Mouse (Mus musculus): Measurements from ENCODE around the gene Glb1l. TPM values are rescaled to one million over a fixed set of nuclear protein-coding genes. Genes with fewer than 3 reads are reported as not detected.
"Not testable (repeated sequence)": the region's sequence is repeated elsewhere in the genome, so short reads cannot be mapped to it uniquely, and the experiment has no call there.

Glb1l gene
- polyA plus RNA-seq, 1 experiment from 2014 or later, result 19.9 TPM

- Histone ChIP-seq H3K4me1 (replicated peaks) (peaks cover 29% of the 10 kb centered on the region), H3K9me3 (no peaks in the 10 kb centered on the region), H3K36me3 (peaks cover 32% of the 10 kb centered on the region), H3K27ac (no peak overlapping the region), H3K4me3 (no peak overlapping the region), H3K27me3 (ENCODE audit: insufficient read depth, poor library complexity, severe bottlenecking) (no peaks in the 10 kb centered on the region)
- WGBS, result 82% methylated on average over 12 of the region's 12 CpGs
- no peak for DNase-seq (ENCODE audit: low spot score)
Observed at GRCm38 (mm10) chr1:75244175-75244826, 33.7 kb upstream of the Glb1l start.

- DNase-seq (ENCODE audit: low spot score), result no peak
Observed at GRCm38 (mm10) chr1:75243411-75243810, 32.8 kb upstream of the Glb1l start.

GRCm38 (mm10) chr1:75239591-75239990 is 29.0 kb upstream of the Glb1l start:
- no peak overlapping the region for H3K4me3 ChIP-seq
- H3K36me3 ChIP-seq, result peaks cover 34% of the 10 kb centered on the region
- H3K9me3 ChIP-seq, result no peaks in the 10 kb centered on the region
- 89% methylated on average over 10 of the region's 10 CpGs for WGBS
- no peak for DNase-seq (ENCODE audit: low spot score)
- peaks cover 31% of the 10 kb centered on the region for H3K4me1 ChIP-seq (replicated peaks)
- peaks cover 8% of the 10 kb centered on the region; the same call in 1 of the 2 replicates for H3K27me3 ChIP-seq (ENCODE audit: insufficient read depth, poor library complexity, severe bottlenecking)
- no peak overlapping the region for H3K27ac ChIP-seq

More at GRCm38 (mm10) chr1:75243411-75243810, 32.8 kb upstream of the Glb1l start:
- H3K27me3 ChIP-seq (ENCODE audit: insufficient read depth, poor library complexity, severe bottlenecking), result no peaks in the 10 kb centered on the region
- no peak overlapping the region for H3K4me3 ChIP-seq
- H3K4me1 ChIP-seq (replicated peaks), result peaks cover 27% of the 10 kb centered on the region
- no peaks in the 10 kb centered on the region for H3K9me3 ChIP-seq
- H3K36me3 ChIP-seq, result peaks cover 34% of the 10 kb centered on the region
- H3K27ac ChIP-seq, result no peak overlapping the region
- 90% methylated on average over 14 of the region's 14 CpGs for WGBS

GRCm38 (mm10) chr1:75236117-75237050 is 25.8 kb upstream of the Glb1l start, which contains the start of gene Dnajb2:
Gene Dnajb2, plus strand, starts transcription at chr1:75236406.
- peak; percentile 85 for DNase-seq (ENCODE audit: low spot score)
- H3K4me1 ChIP-seq (replicated peaks), result peaks cover 31% of the 10 kb centered on the region
- no peaks in the 10 kb centered on the region for H3K9me3 ChIP-seq
- WGBS, result 1% methylated on average over 64 of the region's 64 CpGs
- peaks cover 14% of the 10 kb centered on the region for H3K36me3 ChIP-seq
- peak within 1 kb of the TSS; percentile 94 for H3K27ac ChIP-seq
- peaks cover 12% of the 10 kb centered on the region; the same call in 1 of the 2 replicates for H3K27me3 ChIP-seq (ENCODE audit: insufficient read depth, poor library complexity, severe bottlenecking)
- peak within 1 kb of the TSS; percentile 77 for H3K4me3 ChIP-seq

GRCm38 (mm10) chr1:75234606-75235005 is 24.0 kb upstream of the Glb1l start:
- H3K4me3 ChIP-seq, result no peak overlapping the region
- WGBS, result 1% methylated on average over 8 of the region's 8 CpGs
- peak; percentile 58 for DNase-seq (ENCODE audit: low spot score)

GRCm38 (mm10) chr1:75232489-75232888 is 21.9 kb upstream of the Glb1l start:
- Histone ChIP-seq H3K4me1 (replicated peaks) (peaks cover 30% of the 10 kb centered on the region), H3K27me3 (ENCODE audit: insufficient read depth, poor library complexity, severe bottlenecking) (peaks cover 12% of the 10 kb centered on the region)
- not testable (repeated sequence) for H3K36me3 ChIP-seq; H3K4me3 ChIP-seq; H3K27ac ChIP-seq; DNase-seq (ENCODE audit: low spot score); H3K9me3 ChIP-seq
- 71% methylated on average over 4 of the region's 4 CpGs for WGBS

More at GRCm38 (mm10) chr1:75234606-75235005, 24.0 kb upstream of the Glb1l start:
- peaks cover 31% of the 10 kb centered on the region for H3K4me1 ChIP-seq (replicated peaks)
- H3K36me3 ChIP-seq, result peaks cover 5% of the 10 kb centered on the region; the same call in 1 of the 2 replicates
- H3K27ac ChIP-seq, result no peak overlapping the region
- H3K27me3 ChIP-seq (ENCODE audit: insufficient read depth, poor library complexity, severe bottlenecking), result peaks cover 12% of the 10 kb centered on the region; the same call in 1 of the 2 replicates
- H3K9me3 ChIP-seq, result no peaks in the 10 kb centered on the region

- Histone ChIP-seq H3K27me3 (ENCODE audit: insufficient read depth, poor library complexity, severe bottlenecking) (peaks cover 12% of the 10 kb centered on the region), H3K9me3 (no peaks in the 10 kb centered on the region), H3K4me1 (replicated peaks) (peaks cover 22% of the 10 kb centered on the region), H3K36me3 (no peaks in the 10 kb centered on the region), H3K27ac (no peak within 1 kb of the TSS), H3K4me3 (no peak within 1 kb of the TSS)
- no peak for DNase-seq (ENCODE audit: low spot score)
- 70% methylated on average over 5 of the region's 5 CpGs for WGBS
Observed at GRCm38 (mm10) chr1:75231664-75232152, 21.1 kb upstream of the Glb1l start, which contains the start of gene A630095N17Rik. Gene A630095N17Rik, minus strand, starts transcription at chr1:75232102.

- 77% methylated on average over 4 of the region's 4 CpGs for WGBS
- Histone ChIP-seq H3K27ac (no peak overlapping the region), H3K4me1 (replicated peaks) (peaks cover 17% of the 10 kb centered on the region; the same call in 1 of the 2 replicates), H3K27me3 (ENCODE audit: insufficient read depth, poor library complexity, severe bottlenecking) (peaks cover 12% of the 10 kb centered on the region), H3K4me3 (no peak overlapping the region), H3K36me3 (no peaks in the 10 kb centered on the region), H3K9me3 (no peaks in the 10 kb centered on the region)
- DNase-seq (ENCODE audit: low spot score), result no peak
Observed at GRCm38 (mm10) chr1:75231224-75231623, 20.6 kb upstream of the Glb1l start.

GRCm38 (mm10) chr1:75230335-75230994 is 19.9 kb upstream of the Glb1l start:
- H3K4me3 ChIP-seq, result no peak overlapping the region
- peaks cover 10% of the 10 kb centered on the region; the same call in 1 of the 2 replicates for H3K4me1 ChIP-seq (replicated peaks)
- no peak overlapping the region for H3K27ac ChIP-seq
- no peaks in the 10 kb centered on the region for H3K9me3 ChIP-seq
- 78% methylated on average over 7 of the region's 7 CpGs for WGBS
- no peak for DNase-seq (ENCODE audit: low spot score)
- peaks cover 12% of the 10 kb centered on the region for H3K27me3 ChIP-seq (ENCODE audit: insufficient read depth, poor library complexity, severe bottlenecking)
- H3K36me3 ChIP-seq, result no peaks in the 10 kb centered on the region

- no peaks in the 10 kb centered on the region for H3K9me3 ChIP-seq
- 73% methylated on average over 4 of the region's 4 CpGs for WGBS
- peaks cover 4% of the 10 kb centered on the region for H3K27me3 ChIP-seq (ENCODE audit: insufficient read depth, poor library complexity, severe bottlenecking)
- H3K36me3 ChIP-seq, result no peaks in the 10 kb centered on the region
- H3K4me1 ChIP-seq (replicated peaks), result no peaks in the 10 kb centered on the region
- no peak overlapping the region for H3K4me3 ChIP-seq
- no peak overlapping the region for H3K27ac ChIP-seq
- DNase-seq (ENCODE audit: low spot score), result no peak
Observed at GRCm38 (mm10) chr1:75229158-75229557, 18.5 kb upstream of the Glb1l start.

GRCm38 (mm10) chr1:75227653-75228052 is 17.0 kb upstream of the Glb1l start:
- H3K36me3 ChIP-seq, result no peaks in the 10 kb centered on the region
- H3K4me1 ChIP-seq (replicated peaks), result no peaks in the 10 kb centered on the region
- no peak overlapping the region for H3K4me3 ChIP-seq
- WGBS, result 67% methylated on average over 1 of the region's 1 CpGs
- no peaks in the 10 kb centered on the region for H3K9me3 ChIP-seq
- H3K27me3 ChIP-seq (ENCODE audit: insufficient read depth, poor library complexity, severe bottlenecking), result peaks cover 3% of the 10 kb centered on the region
- no peak overlapping the region for H3K27ac ChIP-seq
- DNase-seq (ENCODE audit: low spot score), result no peak

- H3K36me3 ChIP-seq, result no peaks in the 10 kb centered on the region
- no peaks in the 10 kb centered on the region for H3K9me3 ChIP-seq
- no peak for DNase-seq (ENCODE audit: low spot score)
- no peak overlapping the region for H3K27ac ChIP-seq
- WGBS, result 83% methylated on average over 2 of the region's 2 CpGs
- H3K4me1 ChIP-seq (replicated peaks), result no peaks in the 10 kb centered on the region
- H3K4me3 ChIP-seq, result no peak overlapping the region
- peaks cover 18% of the 10 kb centered on the region for H3K27me3 ChIP-seq (ENCODE audit: insufficient read depth, poor library complexity, severe bottlenecking)
Observed at GRCm38 (mm10) chr1:75226138-75226537, 15.5 kb upstream of the Glb1l start.
